Mouse (Mus musculus) G1E (cell line): ENCODE results near the gene Cyp4a32. TPM values are rescaled to one million over a fixed set of nuclear protein-coding genes. Genes with fewer than 3 reads are reported as not detected.

ENCODE experiments used
- ATAC-seq: 2 replicates; pipeline ENCODE4 v1.8.0; 2016; ENCODE audit warnings: mild to moderate bottlenecking; ENCODE audit not compliant: insufficient number of reproducible peaks, poor library complexity, low FRiP score, severe bottlenecking; ENCODE audit errors: extremely low read depth
- DNase-seq: peaks from one replicate; pipeline ENCODE4 v3.0.0; 2012; ENCODE audit warnings: low spot score
- H3K27me3 ChIP-seq: 2 replicates; pipeline ENCODE4 v1.6.1; 2012; ENCODE audit warnings: mild to moderate bottlenecking, low read length, inconsistent platforms; ENCODE audit not compliant: insufficient read depth
- H3K36me3 ChIP-seq: replicated peaks from 2 replicates; pipeline ENCODE3; 2012; ENCODE audit warnings: mild to moderate bottlenecking, inconsistent platforms
- H3K4me1 ChIP-seq: 2 replicates; pipeline ENCODE4 v1.6.1; 2012; ENCODE audit warnings: low read depth, low read length, inconsistent platforms, mixed read lengths; ENCODE audit not compliant: insufficient read depth
- H3K4me3 ChIP-seq: 2 replicates; pipeline ENCODE4 v1.5.1; 2012; ENCODE audit warnings: low read depth, mild to moderate bottlenecking, inconsistent platforms, low read length, moderate library complexity, mixed read lengths
- H3K9me3 ChIP-seq: replicated peaks from 2 replicates; pipeline ENCODE4 v1.6.1; 2012; ENCODE audit warnings: inconsistent platforms
- CTCF ChIP-seq: IDR thresholded peaks from 2 replicates; pipeline ENCODE4 v1.5.1; 2012; ENCODE audit warnings: low read depth, low read length, inconsistent platforms, mixed read lengths
- GATA1 ChIP-seq: IDR thresholded peaks from 2 replicates; pipeline ENCODE4 v1.6.1; 2012; ENCODE audit warnings: borderline replicate concordance, low read length, inconsistent platforms, mixed read lengths
- GATA2 ChIP-seq: IDR thresholded peaks from 2 replicates; pipeline ENCODE4 v1.6.1; 2012; ENCODE audit warnings: low read depth, low read length, inconsistent platforms, borderline replicate concordance
- POLR2AphosphoS5 ChIP-seq: IDR thresholded peaks from 2 replicates; pipeline ENCODE4 v1.6.1; 2012; ENCODE audit warnings: low read depth, low read length, inconsistent platforms; ENCODE audit not compliant: insufficient replicate concordance
- TAL1 ChIP-seq: conservative IDR thresholded peaks from 2 replicates; pipeline ENCODE4 v1.6.1; 2012; ENCODE audit warnings: low read depth, low read length, inconsistent platforms, mixed read lengths
- polyA plus RNA-seq: library from polyadenylated mRNA; stranded (reverse); fragments of >175 nt; gene quantifications from 2 replicates; pipeline ENCODE4 v1.2.3, GENCODE M21; 2012
- total RNA-seq, 2 experiments: library from RNA; stranded (forward) in 1 of 2; stranded (reverse) in 1 of 2; fragments of 200-1000 nt in 1 of 2; fragments of >200 nt in 1 of 2; fragmentation: Nextera tagmentation in 1 of 2; gene quantifications; 2 replicates each; pipeline ENCODE4 v1.2.3; 2014 to 2017

The Cyp4a32 gene
- total and polyA plus RNA-seq, 3 experiments = 0.22 TPM; not detected in 2

DNA sequence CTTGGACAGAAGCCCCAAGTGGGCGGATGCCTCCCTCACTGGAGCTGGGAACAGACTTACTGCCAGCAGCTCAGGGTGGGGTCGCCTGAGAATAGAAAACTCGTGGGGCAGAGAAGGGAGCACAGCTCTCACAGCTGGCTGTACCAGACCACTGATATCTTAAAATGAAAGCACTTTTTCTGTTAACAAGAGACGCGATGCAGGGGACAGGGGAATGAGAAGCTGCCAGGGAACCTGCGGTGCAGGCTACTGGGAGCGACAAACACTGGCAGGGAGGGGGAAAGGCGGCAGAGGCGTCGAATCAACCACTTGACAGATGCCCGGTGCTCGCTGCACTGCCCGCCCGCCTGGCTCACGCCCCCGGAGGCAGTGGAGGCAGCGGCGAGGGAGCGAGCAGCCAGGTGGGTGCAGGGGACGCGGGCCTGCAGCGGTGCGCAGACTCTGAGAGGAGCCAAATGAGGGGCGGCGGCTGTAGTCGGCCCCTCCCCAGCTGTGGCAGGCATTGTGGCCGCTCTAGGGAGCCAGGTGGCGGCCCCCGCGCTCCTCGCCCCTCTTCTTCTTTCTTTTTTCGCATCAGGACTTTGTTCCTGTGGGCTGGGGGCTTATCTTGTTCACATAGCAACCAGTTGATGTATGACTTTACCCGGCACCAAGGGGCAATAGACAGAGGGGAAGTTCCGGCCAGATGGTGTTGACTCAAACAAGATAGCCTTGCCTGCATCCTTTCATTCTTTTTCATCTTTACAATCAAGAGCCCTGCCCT lies 56.5 kb downstream of the Cyp4a32 start:
- no peak for DNase-seq
- H3K4me3 ChIP-seq = peak overlapping the region; percentile 33; the same call in 1 of the 2 replicates
- TF ChIP-seq TAL1 = no peak
- TF ChIP-seq CTCF = no peak
- no peak for TF ChIP-seq GATA2
- no peak for TF ChIP-seq POLR2AphosphoS5
- TF ChIP-seq GATA1 = no peak

GRCm38 (mm10) chr4:115657867-115658249 lies 57.1 kb downstream of the Cyp4a32 start:
- no peak overlapping the region for H3K4me3 ChIP-seq
- no peak for TF ChIP-seq TAL1
- no peak for TF ChIP-seq CTCF
- TF ChIP-seq POLR2AphosphoS5 = no peak
- no peak for TF ChIP-seq GATA1
- TF ChIP-seq GATA2 = no peak
- no peak for ATAC-seq
- H3K36me3 ChIP-seq = no peaks in the 10 kb centered on the region
- H3K4me1 ChIP-seq = peaks cover 3% of the 10 kb centered on the region; the same call in 1 of the 2 replicates
- DNase-seq = no peak
- no peaks in the 10 kb centered on the region for H3K9me3 ChIP-seq
- peaks cover 3% of the 10 kb centered on the region; the same call in 1 of the 2 replicates for H3K27me3 ChIP-seq

More for the DNA sequence above, 56.5 kb downstream of the Cyp4a32 start:
- ATAC-seq = no peak
- Histone ChIP-seq H3K9me3 (no peaks in the 10 kb centered on the region), H3K36me3 (no peaks in the 10 kb centered on the region), H3K27me3 (peaks cover 3% of the 10 kb centered on the region; the same call in 1 of the 2 replicates), H3K4me1 (peaks cover 3% of the 10 kb centered on the region; the same call in 1 of the 2 replicates)

GRCm38 (mm10) chr4:115659190-115659589 lies 58.4 kb downstream of the Cyp4a32 start:
- no peak overlapping the region for H3K4me3 ChIP-seq

More at GRCm38 (mm10) chr4:115659190-115659589, 58.4 kb downstream of the Cyp4a32 start:
- TF ChIP-seq TAL1 (no peak), CTCF (no peak), GATA1 (no peak), GATA2 (no peak), POLR2AphosphoS5 (no peak)
- ATAC-seq = no peak
- H3K27me3 ChIP-seq = peaks cover 3% of the 10 kb centered on the region; the same call in 1 of the 2 replicates
- DNase-seq = no peak
- H3K36me3 ChIP-seq = no peaks in the 10 kb centered on the region
- peaks cover 3% of the 10 kb centered on the region; the same call in 1 of the 2 replicates for H3K4me1 ChIP-seq
- no peaks in the 10 kb centered on the region for H3K9me3 ChIP-seq

Other genes starting within 250 kb of the Cyp4a32 start
- gene Cyp4a12b, start 189.3 kb upstream of the Cyp4a32 start, total RNA-seq (2014; fragmentation: Nextera tagmentation) = not detected in 2 replicates
- gene Cyp4a12b, start 189.3 kb upstream of the Cyp4a32 start, total RNA-seq (2017) = 0.05 TPM in 1 of 2 replicates, not detected in the other
- not detected in 2 replicates for gene Cyp4a12b, start 189.3 kb upstream of the Cyp4a32 start, polyA plus RNA-seq
- gene Cyp4a30b, start 148.4 kb upstream of the Cyp4a32 start, total RNA-seq (2014; fragmentation: Nextera tagmentation) = not detected in 2 replicates
- gene Cyp4a30b, start 148.4 kb upstream of the Cyp4a32 start, total RNA-seq (2017) = not detected in 2 replicates
- not detected in 2 replicates for gene Cyp4a30b, start 148.4 kb upstream of the Cyp4a32 start, polyA plus RNA-seq
- gene Cyp4a14, start 104.8 kb upstream of the Cyp4a32 start, total RNA-seq (2014; fragmentation: Nextera tagmentation) = not detected in 2 replicates
- gene Cyp4a14, start 104.8 kb upstream of the Cyp4a32 start, total RNA-seq (2017) = not detected in 2 replicates
- gene Cyp4a14, start 104.8 kb upstream of the Cyp4a32 start, polyA plus RNA-seq = not detected in 2 replicates
- not detected in 2 replicates for gene Cyp4a10, start 82.7 kb upstream of the Cyp4a32 start, total RNA-seq (2014; fragmentation: Nextera tagmentation)
- 0.16 TPM in 1 of 2 replicates, not detected in the other for gene Cyp4a10, start 82.7 kb upstream of the Cyp4a32 start, total RNA-seq (2017)
- not detected in 2 replicates for gene Cyp4a10, start 82.7 kb upstream of the Cyp4a32 start, polyA plus RNA-seq
- not detected in 2 replicates for gene Cyp4a31, start 37.3 kb upstream of the Cyp4a32 start, total RNA-seq (2014; fragmentation: Nextera tagmentation)
- not detected in 2 replicates for gene Cyp4a31, start 37.3 kb upstream of the Cyp4a32 start, total RNA-seq (2017)
- gene Cyp4a31, start 37.3 kb upstream of the Cyp4a32 start, polyA plus RNA-seq = not detected in 2 replicates
- not detected in 2 replicates for gene Cyp4b1, start 46.8 kb downstream of the Cyp4a32 start, total RNA-seq (2014; fragmentation: Nextera tagmentation)
- gene Cyp4b1, start 46.8 kb downstream of the Cyp4a32 start, total RNA-seq (2017) = not detected in 2 replicates
- not detected in 2 replicates for gene Cyp4b1, start 46.8 kb downstream of the Cyp4a32 start, polyA plus RNA-seq
- 113 and 146 TPM in 2 replicates for gene Efcab14, start 136.8 kb downstream of the Cyp4a32 start, total RNA-seq (2014; fragmentation: Nextera tagmentation)
- gene Efcab14, start 136.8 kb downstream of the Cyp4a32 start, total RNA-seq (2017) = 27.2 and 32.8 TPM in 2 replicates
- 14.2 and 18.6 TPM in 2 replicates for gene Efcab14, start 136.8 kb downstream of the Cyp4a32 start, polyA plus RNA-seq
- gene Tex38, start 180.0 kb downstream of the Cyp4a32 start, total RNA-seq (2014; fragmentation: Nextera tagmentation) = not detected in 2 replicates
- 0.23 TPM in 1 of 2 replicates, not detected in the other for gene Tex38, start 180.0 kb downstream of the Cyp4a32 start, total RNA-seq (2017)
- not detected in 2 replicates for gene Tex38, start 180.0 kb downstream of the Cyp4a32 start, polyA plus RNA-seq
- 26.9 and 32.3 TPM in 2 replicates for gene Atpaf1, start 183.8 kb downstream of the Cyp4a32 start, total RNA-seq (2014; fragmentation: Nextera tagmentation)
- gene Atpaf1, start 183.8 kb downstream of the Cyp4a32 start, total RNA-seq (2017) = 10.4 and 13.5 TPM in 2 replicates
- gene Atpaf1, start 183.8 kb downstream of the Cyp4a32 start, polyA plus RNA-seq = 11.1 and 13.3 TPM in 2 replicates
- gene Mob3c, start 227.1 kb downstream of the Cyp4a32 start, total RNA-seq (2014; fragmentation: Nextera tagmentation) = 7.1 and 7.9 TPM in 2 replicates
- 16.7 and 20.9 TPM in 2 replicates for gene Mob3c, start 227.1 kb downstream of the Cyp4a32 start, total RNA-seq (2017)
- 7.9 TPM in 2 replicates for gene Mob3c, start 227.1 kb downstream of the Cyp4a32 start, polyA plus RNA-seq
- 78.5 and 86.9 TPM in 2 replicates for gene Mknk1, start 238.2 kb downstream of the Cyp4a32 start, total RNA-seq (2014; fragmentation: Nextera tagmentation)
- 78.7 and 111 TPM in 2 replicates for gene Mknk1, start 238.2 kb downstream of the Cyp4a32 start, total RNA-seq (2017)
- gene Mknk1, start 238.2 kb downstream of the Cyp4a32 start, polyA plus RNA-seq = 34.9 and 39.8 TPM in 2 replicates